Mouse (Mus musculus) liver, postnatal 0 days (tissue): ENCODE measurements around the gene Etv5.

Experiments used
- CTCF ChIP-seq: sonication (generic); IDR thresholded peaks from 2 replicates; pipeline ENCODE4 v1.5.1; 2016; ENCODE audit warnings: antibody characterized with exemption, low read depth
- EP300 ChIP-seq: IDR thresholded peaks from 2 replicates; pipeline ENCODE4 v1.6.1; 2016; ENCODE audit warnings: antibody characterized with exemption, low read depth, mild to moderate bottlenecking

- no peak for TF ChIP-seq EP300
- no peak for TF ChIP-seq CTCF
Observed at GRCm38 (mm10) chr16:22416140-22416848, 23.2 kb downstream of the Etv5 start.
